Mouse (Mus musculus): ENCODE data around the gene Rapgef6.

Gene Rapgef6

DNA sequence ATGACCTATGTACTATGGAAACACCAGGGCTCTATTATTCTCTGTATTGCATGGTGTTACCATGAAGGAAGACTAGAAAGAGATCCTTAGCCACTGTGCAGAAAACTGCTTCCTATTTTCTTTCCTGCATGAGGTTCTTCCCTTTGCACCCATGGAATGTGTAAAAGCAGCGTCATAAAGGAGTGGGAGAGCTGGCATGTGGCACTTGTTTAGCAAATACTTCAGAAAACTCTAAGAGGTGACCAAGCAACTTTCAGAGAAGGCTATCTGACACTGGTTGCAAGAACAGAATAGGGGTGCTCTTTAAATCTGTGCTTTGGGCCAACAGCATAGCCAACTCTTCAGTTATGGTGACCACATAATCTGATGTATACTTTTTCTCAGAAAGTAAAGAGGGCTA, 212.5 kb downstream of the Rapgef6 start:
- no peak for DNase-seq (ENCODE audit: low spot score)

DNA sequence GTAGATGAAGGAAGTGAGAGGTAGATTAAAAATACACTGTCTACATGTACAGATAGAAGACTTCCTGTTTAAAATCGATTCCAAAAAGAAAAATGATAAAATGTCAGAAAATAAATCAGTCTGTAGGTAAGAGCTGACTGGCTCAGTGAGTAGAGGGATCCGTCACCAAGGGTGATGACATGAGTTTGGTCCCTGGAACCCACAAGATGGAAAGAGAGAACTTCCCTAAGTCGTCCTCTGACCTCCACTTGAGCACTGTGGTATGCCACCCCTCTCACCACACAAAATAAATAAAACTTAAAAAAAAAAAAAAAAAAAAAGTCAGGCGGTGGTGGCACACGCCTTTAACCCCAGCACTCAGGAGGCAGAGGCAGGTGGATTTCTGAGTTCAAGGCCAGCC, 214.3 kb downstream of the Rapgef6 start:
- DNase-seq (ENCODE audit: low spot score), result no peak

GRCm38 (mm10) chr11:54739012-54739750, 216.5 kb downstream of the Rapgef6 start:
- no peak for DNase-seq (ENCODE audit: low spot score)

DNA sequence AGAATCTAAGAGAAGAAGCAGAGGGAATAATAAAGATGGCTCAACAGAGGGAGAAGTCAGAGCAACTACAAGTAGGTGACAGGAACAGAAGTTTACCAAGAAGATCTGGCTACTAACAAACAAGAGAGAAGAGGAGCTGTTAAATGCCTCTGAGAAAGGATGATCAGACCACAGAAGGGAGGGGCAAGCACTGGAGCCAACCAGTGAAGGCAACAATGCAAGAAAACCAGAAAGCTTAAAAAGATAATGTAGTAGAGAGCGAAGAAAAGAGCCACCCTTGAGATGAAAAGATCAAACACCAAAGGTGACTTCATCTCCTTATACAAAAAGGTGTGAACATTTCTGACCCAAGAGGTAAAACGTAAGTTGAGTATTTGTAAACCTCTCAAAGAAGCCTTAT, 218.7 kb downstream of the Rapgef6 start:
- no peak for DNase-seq (ENCODE audit: low spot score)

- DNase-seq (ENCODE audit: low spot score), result no peak
Observed at GRCm38 (mm10) chr11:54744231-54744630, 221.6 kb downstream of the Rapgef6 start.
